Mouse (Mus musculus): Measurements from ENCODE around the gene Fxyd5. TPM values are rescaled to one million over a fixed set of nuclear protein-coding genes. Genes with fewer than 3 reads are reported as not detected.

Fxyd5 gene
- total RNA-seq (2021), result 10 to 100 TPM; 12.6 to 14.3 TPM
- long read RNA-seq, experiment 1, transcript Fxyd5-207 (9 exons, 1,172 nt), result major isoform, 5 of 8 reads
- long read RNA-seq, experiment 1, partial matches to known transcripts, result 0 of 8 reads
- long read RNA-seq, experiment 1, other reads (novel, unspliced or antisense), result 1 of 8 reads
- long read RNA-seq, experiment 2, partial matches to known transcripts, result 0 of 3 reads
- long read RNA-seq, experiment 2, other reads (novel, unspliced or antisense), result 0 of 3 reads

- no peak for DNase-seq
- intact Hi-C loops (cut with DNase I; ENCODE audit: low total_unique reads), result no loop called here
Measured at GRCm38 (mm10) chr7:31042431-31042910, at the start of gene Fxyd5. Fxyd5 (minus strand) TSS chr7:31042481.

- DNase-seq, result no peak
- intact Hi-C loops (cut with DNase I; ENCODE audit: low total_unique reads), result no loop called here
Measured at GRCm38 (mm10) chr7:31089721-31090120, 47.4 kb upstream of the Fxyd5 start.

- intact Hi-C loops (cut with DNase I; ENCODE audit: low total_unique reads), result no loop called here
- DNase-seq, result no peak
Measured at GRCm38 (mm10) chr7:31088206-31088605, 45.9 kb upstream of the Fxyd5 start.

- intact Hi-C loops (cut with DNase I; ENCODE audit: low total_unique reads), result no loop called here
- DNase-seq, result no peak
Measured at GRCm38 (mm10) chr7:31087262-31087661, 45.0 kb upstream of the Fxyd5 start.

- intact Hi-C loops (cut with DNase I; ENCODE audit: low total_unique reads), result no loop called here
- no peak for DNase-seq
Measured at GRCm38 (mm10) chr7:31086175-31086755, 44.0 kb upstream of the Fxyd5 start.

GRCm38 (mm10) chr7:31085171-31085570, 42.9 kb upstream of the Fxyd5 start:
- intact Hi-C loops (cut with DNase I; ENCODE audit: low total_unique reads), result no loop called here
- DNase-seq, result peak; percentile 66

GRCm38 (mm10) chr7:31084140-31084539, 41.9 kb upstream of the Fxyd5 start:
- DNase-seq, result no peak
- intact Hi-C loops (cut with DNase I; ENCODE audit: low total_unique reads), result no loop called here

- intact Hi-C loops (cut with DNase I; ENCODE audit: low total_unique reads), result no loop called here
- DNase-seq, result peak; percentile 86
Measured at GRCm38 (mm10) chr7:31082831-31083588, 40.7 kb upstream of the Fxyd5 start.

- intact Hi-C loops (cut with DNase I; ENCODE audit: low total_unique reads), result no loop called here
- no peak for DNase-seq
Measured at GRCm38 (mm10) chr7:31082106-31082505, 39.8 kb upstream of the Fxyd5 start.

GRCm38 (mm10) chr7:31081106-31081505, 38.8 kb upstream of the Fxyd5 start:
- intact Hi-C loops (cut with DNase I; ENCODE audit: low total_unique reads), result no loop called here
- DNase-seq, result no peak

GRCm38 (mm10) chr7:31080611-31081010, 38.3 kb upstream of the Fxyd5 start:
- intact Hi-C loops (cut with DNase I; ENCODE audit: low total_unique reads), result no loop called here
- DNase-seq, result no peak

GRCm38 (mm10) chr7:31079670-31080069, 37.4 kb upstream of the Fxyd5 start:
- intact Hi-C loops (cut with DNase I; ENCODE audit: low total_unique reads), result no loop called here
- no peak for DNase-seq

GRCm38 (mm10) chr7:31077885-31078445, 35.7 kb upstream of the Fxyd5 start:
- intact Hi-C loops (cut with DNase I; ENCODE audit: low total_unique reads), result loop anchor here (2.0 kb wide), 1 partner anchor 17 kb away; no protein-coding TSS in a partner anchor
- DNase-seq, result peak; percentile 36

GRCm38 (mm10) chr7:31077470-31077869, 35.2 kb upstream of the Fxyd5 start:
- intact Hi-C loops (cut with DNase I; ENCODE audit: low total_unique reads), result loop anchor here (2.0 kb wide), 1 partner anchor 17 kb away; no protein-coding TSS in a partner anchor
- DNase-seq, result no peak

GRCm38 (mm10) chr7:31076492-31076891, 34.2 kb upstream of the Fxyd5 start, which contains the start of gene Fxyd3:
Fxyd3 (minus strand) TSS chr7:31076704.
- no peak for DNase-seq
- intact Hi-C loops (cut with DNase I; ENCODE audit: low total_unique reads), result loop anchor here (2.0 kb wide), 1 partner anchor 16 kb away; no protein-coding TSS in a partner anchor

GRCm38 (mm10) chr7:31074713-31075069, 32.4 kb upstream of the Fxyd5 start:
- no peak for DNase-seq
- intact Hi-C loops (cut with DNase I; ENCODE audit: low total_unique reads), result no loop called here

GRCm38 (mm10) chr7:31074061-31074712, 31.9 kb upstream of the Fxyd5 start:
- no peak for DNase-seq

GRCm38 (mm10) chr7:31073546-31073945, 31.3 kb upstream of the Fxyd5 start:
- intact Hi-C loops (cut with DNase I; ENCODE audit: low total_unique reads), result no loop called here
- no peak for DNase-seq

More at GRCm38 (mm10) chr7:31074061-31074712, 31.9 kb upstream of the Fxyd5 start:
- intact Hi-C loops (cut with DNase I; ENCODE audit: low total_unique reads), result no loop called here

GRCm38 (mm10) chr7:31072326-31072725, 30.0 kb upstream of the Fxyd5 start:
- intact Hi-C loops (cut with DNase I; ENCODE audit: low total_unique reads), result no loop called here
- no peak for DNase-seq

- no peak for DNase-seq
- intact Hi-C loops (cut with DNase I; ENCODE audit: low total_unique reads), result no loop called here
Measured at GRCm38 (mm10) chr7:31070324-31070723, 28.0 kb upstream of the Fxyd5 start.

All from gastrocnemius, postnatal 14 days (tissue).